Mouse (Mus musculus): Measurements from ENCODE around the gene Arhgef39.

Arhgef39 gene

GRCm38 (mm10) chr4:43499407-43500333, at the start of gene Arhgef39:
TSS of gene Arhgef39 (minus strand) at chr4:43499695.
- peak; percentile 82 for DNase-seq

- DNase-seq, result no peak
Measured at GRCm38 (mm10) chr4:43549055-43549454, 49.6 kb upstream of the Arhgef39 start.

GRCm38 (mm10) chr4:43547160-43547559, 47.7 kb upstream of the Arhgef39 start:
- DNase-seq, result no peak

- no peak for DNase-seq
Measured at GRCm38 (mm10) chr4:43546375-43547047, 47.0 kb upstream of the Arhgef39 start.

- DNase-seq, result no peak
Measured at GRCm38 (mm10) chr4:43542044-43542443, 42.5 kb upstream of the Arhgef39 start.

- no peak for DNase-seq
Measured at GRCm38 (mm10) chr4:43536031-43536430, 36.5 kb upstream of the Arhgef39 start.

GRCm38 (mm10) chr4:43535628-43536027, 36.1 kb upstream of the Arhgef39 start:
- no peak for DNase-seq

GRCm38 (mm10) chr4:43533270-43533669, 33.8 kb upstream of the Arhgef39 start:
- no peak for DNase-seq

GRCm38 (mm10) chr4:43530581-43530980, 31.1 kb upstream of the Arhgef39 start:
- peak; percentile 80 for DNase-seq

- DNase-seq, result no peak
Measured at GRCm38 (mm10) chr4:43530081-43530501, 30.6 kb upstream of the Arhgef39 start.

GRCm38 (mm10) chr4:43528487-43528886, 29.0 kb upstream of the Arhgef39 start:
- DNase-seq, result no peak

GRCm38 (mm10) chr4:43527880-43528279, 28.4 kb upstream of the Arhgef39 start:
- DNase-seq, result peak; percentile 44

- peak; percentile 88 for DNase-seq
Measured at GRCm38 (mm10) chr4:43519956-43520355, 20.5 kb upstream of the Arhgef39 start.

GRCm38 (mm10) chr4:43519551-43519950, 20.1 kb upstream of the Arhgef39 start:
- no peak for DNase-seq

GRCm38 (mm10) chr4:43515764-43516708, 16.5 kb upstream of the Arhgef39 start:
- no peak for DNase-seq

GRCm38 (mm10) chr4:43513791-43514190, 14.3 kb upstream of the Arhgef39 start:
- DNase-seq, result no peak

- DNase-seq, result no peak
Measured at GRCm38 (mm10) chr4:43513300-43513699, 13.8 kb upstream of the Arhgef39 start.

GRCm38 (mm10) chr4:43512653-43513052, 13.2 kb upstream of the Arhgef39 start:
- no peak for DNase-seq

GRCm38 (mm10) chr4:43511675-43512454, 12.4 kb upstream of the Arhgef39 start:
- no peak for DNase-seq

- no peak for DNase-seq
Measured at GRCm38 (mm10) chr4:43509109-43509508, 9.6 kb upstream of the Arhgef39 start.

GRCm38 (mm10) chr4:43508666-43508997, 9.1 kb upstream of the Arhgef39 start:
- peak; percentile 74 for DNase-seq

Measured in thymus, postnatal 25 days (tissue).